ENCODE assay signal across 27 mouse cellular contexts in genomic region chr16:93225644-93226043, GRCm38 (mm10).
"Had no signal": no experiment of that assay in that cellular context is flagged by ENCODE, and none has a peak within 500 bp of the region (broad histone marks: within the 10 kb centered on the region; RNA-seq: fewer than 3 reads in every experiment).

No protein-coding gene starts in this region.

- H3K4me3 ChIP-seq: embryonic facial prominence, embryonic 10.5 days; embryonic facial prominence, embryonic 12.5 days; embryonic facial prominence, embryonic 13.5 days; embryonic facial prominence, embryonic 15.5 days; erythroblast, embryonic 14.5 days; forebrain, embryonic 10.5 days; forebrain, embryonic 12.5 days; forebrain, embryonic 13.5 days; forebrain, embryonic 15.5 days; gastrocnemius, adult 2 months; heart, adult 2 months had no signal

- H3K27ac ChIP-seq: embryonic facial prominence, embryonic 10.5 days; embryonic facial prominence, embryonic 12.5 days; embryonic facial prominence, embryonic 13.5 days; embryonic facial prominence, embryonic 15.5 days; forebrain, embryonic 10.5 days; forebrain, embryonic 12.5 days; forebrain, embryonic 13.5 days; forebrain, embryonic 15.5 days; gastrocnemius, adult 2 months; heart, adult 2 months had no signal

- H3K36me3 ChIP-seq: embryonic facial prominence, embryonic 10.5 days; embryonic facial prominence, embryonic 12.5 days; embryonic facial prominence, embryonic 13.5 days; embryonic facial prominence, embryonic 15.5 days; forebrain, embryonic 10.5 days; forebrain, embryonic 12.5 days; forebrain, embryonic 15.5 days had no signal

- DNase-seq: cerebellum, adult 8-10 months; cerebellum, adult 9-10 months; cerebellum, adult 9-11 months; cerebellum, postnatal 10 days; cerebellum, postnatal 14 days; cerebellum, postnatal 36 days; embryo, embryonic 11 days; forebrain, postnatal 0 days; gastrocnemius, adult 2 months; gastrocnemius, postnatal 10 days; gastrocnemius, postnatal 14 days; gastrocnemius, postnatal 25 days; gastrocnemius, postnatal 36 days; heart, adult 11 months; heart, adult 18-20 months; heart, adult 2 months had no signal

- H3K4me1 ChIP-seq: embryonic facial prominence, embryonic 10.5 days; embryonic facial prominence, embryonic 12.5 days; embryonic facial prominence, embryonic 13.5 days; embryonic facial prominence, embryonic 15.5 days; forebrain, embryonic 10.5 days; forebrain, embryonic 12.5 days; forebrain, embryonic 13.5 days; forebrain, embryonic 15.5 days had no signal

- H3K9ac ChIP-seq: embryonic facial prominence, embryonic 12.5 days; embryonic facial prominence, embryonic 13.5 days; embryonic facial prominence, embryonic 15.5 days; forebrain, embryonic 12.5 days; forebrain, embryonic 13.5 days; forebrain, embryonic 15.5 days; forebrain, postnatal 0 days had no signal

- ATAC-seq: forebrain, embryonic 13.5 days; forebrain, embryonic 14.5 days; forebrain, embryonic 15.5 days; forebrain, embryonic 16.5 days; forebrain, postnatal 0 days had no signal

- H3K4me2 ChIP-seq: embryonic facial prominence, embryonic 12.5 days; embryonic facial prominence, embryonic 13.5 days; embryonic facial prominence, embryonic 15.5 days; forebrain, embryonic 12.5 days; forebrain, embryonic 13.5 days; forebrain, embryonic 15.5 days had no signal

- H3K27me3 ChIP-seq: embryonic facial prominence, embryonic 12.5 days; embryonic facial prominence, embryonic 15.5 days; forebrain, embryonic 12.5 days; forebrain, embryonic 13.5 days; forebrain, embryonic 15.5 days had no signal

- H3K9me3 ChIP-seq: embryonic facial prominence, embryonic 10.5 days; embryonic facial prominence, embryonic 12.5 days; embryonic facial prominence, embryonic 13.5 days; embryonic facial prominence, embryonic 15.5 days; forebrain, embryonic 10.5 days; forebrain, embryonic 12.5 days; forebrain, embryonic 15.5 days had no signal
